Mouse (Mus musculus) urinary bladder, adult 18-20 months (tissue): ENCODE results near the gene Vmn1r3.
A peak's percentile ranks its signal among the peaks of the same experiment; 100 is the strongest.
"Not testable (repeated sequence)": the region's sequence is repeated elsewhere in the genome, so short reads cannot be mapped to it uniquely, and the experiment has no call there.

Source experiments
- DNase-seq, 2 experiments: peaks; one replicate each; pipeline ENCODE4 v3.0.0; 2022; ENCODE audit warnings: low spot score in 2 of 2, mixed read lengths in 2 of 2

Gene Vmn1r3

DNA sequence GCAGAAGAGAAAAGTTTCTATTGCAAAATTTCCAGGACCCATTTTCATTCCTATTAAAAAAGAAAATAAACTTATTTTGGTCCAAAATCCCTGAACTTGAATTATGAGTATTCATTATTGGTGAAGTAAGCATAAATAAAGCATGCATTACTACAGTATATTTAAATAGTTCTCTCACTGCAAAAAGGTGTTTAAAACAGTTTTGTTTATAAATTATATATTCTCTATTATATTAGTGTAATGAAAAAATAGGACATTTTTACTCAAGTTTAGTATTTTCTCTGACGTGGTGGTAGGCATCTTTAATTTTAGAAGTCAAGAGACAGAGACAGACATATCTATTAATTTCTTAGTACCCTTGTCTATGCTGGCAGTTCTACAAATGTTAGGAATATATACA lies at the start of gene Vmn1r3:
Gene Vmn1r3, minus strand, starts transcription at position 101 of the 400 bp plus-strand sequence.
- DNase-seq: not testable (repeated sequence)

DNA sequence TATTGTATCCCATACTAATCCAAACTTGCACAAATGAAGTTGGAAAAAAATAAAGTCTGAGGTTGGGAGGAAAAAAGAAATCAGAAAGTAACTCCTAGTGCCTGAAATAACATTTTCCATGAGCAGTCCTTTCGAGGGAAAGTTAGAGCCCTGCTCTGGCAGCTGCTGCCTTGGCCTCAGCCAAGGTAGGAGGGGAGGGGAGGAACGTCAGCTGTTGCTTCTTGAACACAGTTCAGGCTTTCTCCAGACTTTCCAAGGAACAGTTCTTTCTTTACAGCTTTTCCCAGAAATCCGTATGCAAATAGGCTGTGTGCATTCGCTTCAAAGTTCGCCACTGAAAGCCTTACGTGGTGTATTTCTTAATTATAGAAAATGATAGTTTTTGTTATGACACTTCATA lies 46.9 kb upstream of the Vmn1r3 start:
- DNase-seq: peak in 1 of 2 experiments; percentile 73

DNA sequence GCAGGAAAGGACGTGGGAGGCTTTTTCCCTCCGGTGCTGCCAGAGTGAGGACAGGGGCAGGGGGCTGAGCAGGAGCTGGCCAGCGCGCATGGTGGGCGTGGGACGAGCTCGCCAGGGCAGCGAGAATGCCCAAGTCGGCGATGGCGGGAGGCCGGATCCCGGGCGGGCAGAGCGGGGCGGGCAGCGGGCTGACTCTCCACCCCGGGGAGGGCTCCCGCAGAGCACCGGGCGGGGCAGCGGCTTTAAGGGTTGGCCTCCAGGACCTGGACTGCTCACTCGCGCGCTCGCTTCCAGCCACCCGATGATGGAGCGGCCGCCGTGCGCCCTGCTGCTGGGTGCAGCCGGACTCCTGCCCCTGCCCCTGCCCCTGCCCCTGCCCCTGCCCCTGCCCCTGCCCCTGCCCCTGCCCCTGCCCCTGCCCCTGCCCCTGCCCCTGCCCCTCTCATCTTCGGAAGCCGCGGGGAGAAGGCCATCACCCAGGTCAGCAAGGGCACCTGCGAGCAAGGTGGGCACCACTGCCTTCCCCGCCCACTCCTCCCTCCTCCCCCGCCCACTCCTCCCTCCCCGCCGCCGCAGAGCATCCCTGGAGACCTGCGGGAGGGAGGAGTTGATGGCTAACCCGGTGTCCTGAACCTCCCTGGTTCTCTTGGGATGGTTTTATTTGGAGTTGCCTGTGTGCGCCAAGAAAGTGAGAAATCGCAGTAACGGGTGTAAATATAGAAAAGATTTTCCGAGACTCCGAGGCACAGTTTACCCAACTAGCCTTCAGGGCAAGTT lies 45.9 kb upstream of the Vmn1r3 start:
- DNase-seq: peak; percentile 15 to 45

DNA sequence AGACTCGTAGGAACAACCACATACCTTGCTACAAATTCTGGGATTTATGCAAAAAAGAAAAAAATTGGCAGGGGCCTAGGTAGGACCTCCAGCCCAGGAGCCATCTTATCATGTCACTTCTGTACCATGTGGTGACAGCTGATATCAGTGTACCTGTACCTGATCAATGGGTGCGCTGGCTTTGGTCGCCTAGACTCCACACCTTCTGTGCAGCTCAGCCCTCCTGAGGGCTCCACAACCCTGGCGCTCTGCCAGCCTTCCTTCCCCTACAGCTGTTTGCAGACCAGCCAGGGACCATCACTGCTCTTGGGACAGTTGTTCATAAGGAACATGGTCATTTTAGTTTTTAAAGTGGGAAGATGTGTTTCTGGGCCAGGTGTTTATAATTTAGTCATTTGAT lies 44.4 kb upstream of the Vmn1r3 start:
- DNase-seq: no peak

DNA sequence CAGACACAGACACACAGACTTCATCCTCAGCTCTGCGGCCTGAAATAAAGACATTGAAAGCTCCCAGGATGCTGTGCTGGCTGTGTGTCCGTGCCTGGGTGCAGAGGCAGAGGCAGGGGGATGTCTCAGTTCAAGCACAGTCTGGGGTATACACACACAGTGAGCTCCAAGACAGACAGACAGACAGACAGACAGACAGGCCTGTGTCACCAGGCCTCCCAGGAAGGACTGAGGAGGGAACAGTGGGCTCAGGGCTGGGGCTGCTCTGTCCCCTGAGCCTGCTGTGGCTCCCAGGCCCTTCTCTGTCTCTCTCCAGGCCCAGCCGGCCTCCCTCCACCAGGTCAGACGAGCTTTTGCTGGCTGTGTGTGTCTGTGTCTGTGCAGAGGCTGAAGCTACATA lies 43.3 kb upstream of the Vmn1r3 start:
- no peak for DNase-seq

DNA sequence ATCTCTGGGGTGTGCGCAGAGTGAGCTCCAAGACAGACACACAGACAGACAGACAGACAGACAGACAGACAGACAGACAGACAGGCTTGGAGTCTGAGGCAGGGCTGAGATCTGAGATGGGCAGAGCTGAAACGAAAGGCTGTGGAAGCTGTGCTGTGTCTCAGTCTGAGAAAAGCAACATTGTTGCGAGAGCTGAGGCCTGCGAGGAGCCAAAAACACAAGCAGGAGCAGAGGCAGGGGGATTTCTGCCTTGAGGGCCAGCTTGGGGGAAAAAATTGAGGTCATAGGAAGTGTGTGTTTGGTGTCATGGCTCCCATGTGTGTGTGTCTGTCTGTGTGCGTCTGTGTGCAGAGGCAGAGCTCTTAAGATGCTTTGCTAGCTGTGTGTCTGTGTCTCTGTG lies 42.6 kb upstream of the Vmn1r3 start:
- DNase-seq: no peak

DNA sequence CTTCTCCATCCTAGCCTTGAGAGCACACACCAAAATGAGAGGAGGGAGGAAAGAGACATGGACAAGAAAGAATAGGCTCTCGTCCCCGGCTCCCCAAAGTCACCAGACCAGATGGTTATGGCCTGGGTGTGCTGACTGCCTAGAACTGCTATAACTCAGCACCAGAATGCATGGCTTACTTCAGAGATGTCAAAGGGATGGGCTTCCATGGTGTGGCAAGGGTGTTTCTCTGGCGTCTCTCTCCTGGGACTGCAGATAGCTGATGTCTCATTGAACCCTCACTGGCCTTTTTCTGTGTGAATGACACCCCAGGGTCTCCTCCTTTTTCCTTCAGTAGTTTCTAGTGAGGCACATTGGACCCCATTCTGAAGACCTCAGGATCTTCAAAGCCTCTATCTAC lies 41.3 kb upstream of the Vmn1r3 start:
- no peak for DNase-seq

DNA sequence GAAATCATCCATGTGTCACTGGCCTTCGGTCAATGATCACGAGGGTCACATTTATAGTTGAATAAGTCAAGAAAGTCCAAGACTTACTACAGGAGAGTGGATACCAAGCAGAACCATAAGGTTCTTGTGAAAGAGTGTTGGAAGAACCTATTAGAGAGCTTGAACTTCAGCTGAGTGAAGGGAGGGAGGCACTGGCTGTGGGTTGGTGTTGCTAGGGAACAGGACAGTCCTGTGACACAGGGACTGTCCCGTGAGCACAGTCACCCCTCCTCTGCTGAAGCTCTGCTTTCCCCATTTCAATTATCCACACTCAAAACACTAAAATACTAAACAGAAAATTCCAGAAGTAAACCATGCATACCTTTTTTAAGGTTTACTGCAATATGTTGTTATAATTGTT lies 40.3 kb upstream of the Vmn1r3 start:
- DNase-seq: not testable (repeated sequence)

DNA sequence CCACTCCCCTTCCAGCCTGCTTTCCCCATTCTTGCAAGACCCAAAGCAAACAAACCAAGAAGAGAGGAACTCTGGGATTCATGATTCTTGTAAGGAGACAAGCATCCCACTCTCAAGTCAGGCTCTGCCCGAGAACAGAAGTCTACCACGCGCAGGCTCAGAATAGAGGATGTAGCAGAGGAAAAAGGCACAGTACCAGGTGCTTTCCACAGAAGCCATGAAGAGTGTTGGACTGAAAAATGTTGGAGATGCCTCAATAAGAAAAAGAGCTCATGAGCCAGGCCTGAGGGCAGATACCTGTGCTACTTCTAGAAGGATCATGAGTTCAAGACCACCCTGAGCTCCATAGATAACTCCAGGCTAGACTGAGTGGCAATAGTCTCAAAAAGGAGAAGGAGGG lies 39.7 kb upstream of the Vmn1r3 start:
- DNase-seq: not testable (repeated sequence)

DNA sequence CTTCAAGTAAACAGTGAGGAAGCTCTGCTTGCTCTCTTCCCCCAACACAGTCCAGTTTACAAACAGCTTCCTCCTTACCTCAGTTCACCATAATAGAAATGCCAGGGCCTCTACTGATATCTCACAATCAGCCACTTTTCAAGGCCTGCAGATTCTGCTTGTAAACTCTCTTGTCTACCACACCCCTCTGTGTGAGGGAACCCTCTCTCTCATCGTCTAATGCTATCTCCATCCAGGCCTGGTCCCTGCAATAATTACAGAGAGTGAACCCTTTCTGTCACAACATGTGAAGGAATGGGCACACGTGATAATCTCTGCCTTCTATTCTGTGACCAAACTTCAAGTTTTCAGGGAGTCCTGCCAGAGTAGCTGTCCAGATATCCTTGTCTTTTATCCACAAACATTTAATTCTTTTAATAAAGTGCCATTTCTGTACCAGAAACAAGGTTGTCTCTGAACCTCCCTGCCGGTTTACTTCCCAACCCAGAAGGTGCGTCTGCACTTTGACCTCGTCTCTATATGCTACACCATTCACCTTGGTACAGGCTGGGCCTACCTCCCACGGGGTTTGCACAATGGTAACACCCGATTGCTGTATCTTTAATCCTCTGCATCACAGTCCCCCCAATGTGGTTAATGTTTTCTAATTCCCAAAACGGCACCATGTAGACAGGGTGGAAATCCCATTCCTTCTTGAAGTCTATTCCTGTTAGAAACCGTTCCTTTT lies 38.5 kb upstream of the Vmn1r3 start:
- not testable (repeated sequence) for DNase-seq

DNA sequence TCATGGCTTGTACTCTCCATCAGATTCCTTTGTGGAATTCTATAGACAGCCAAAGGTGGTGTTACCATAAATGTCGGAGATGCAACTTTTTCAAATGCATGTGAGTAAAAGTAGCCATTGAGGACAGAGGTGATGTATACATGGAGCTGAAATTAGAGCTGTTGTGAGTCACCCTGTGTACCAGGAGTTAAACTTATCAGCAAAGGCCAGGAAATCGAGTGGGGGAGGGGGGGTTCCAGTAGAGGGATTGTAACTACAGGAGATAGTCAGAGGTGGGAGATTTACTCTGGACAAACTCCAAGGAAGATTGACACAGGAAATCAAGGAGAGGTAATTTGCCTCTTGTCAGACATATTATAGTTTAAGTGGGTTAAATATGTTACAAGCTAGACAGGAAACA lies 31.2 kb upstream of the Vmn1r3 start:
- not testable (repeated sequence) for DNase-seq

DNA sequence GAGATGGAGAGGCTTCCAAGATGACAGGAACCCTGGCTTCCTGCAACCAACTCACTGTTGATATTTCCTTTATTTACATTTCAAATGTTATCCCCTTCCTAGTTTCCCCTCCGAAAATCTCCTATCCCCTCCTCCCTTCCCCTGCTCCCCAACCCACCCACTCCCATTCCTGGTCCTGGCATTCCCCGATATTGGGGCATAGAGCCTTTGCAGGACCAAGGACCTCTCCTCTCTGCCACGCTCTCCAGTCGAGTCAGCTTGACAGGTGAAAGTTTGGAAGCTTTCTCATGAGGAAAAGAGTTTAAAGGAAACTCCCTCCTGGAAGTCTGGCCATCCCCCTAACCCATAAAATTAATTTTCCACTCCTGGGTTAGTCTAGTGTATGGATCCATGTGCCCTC lies 28.2 kb upstream of the Vmn1r3 start:
- not testable (repeated sequence) for DNase-seq

DNA sequence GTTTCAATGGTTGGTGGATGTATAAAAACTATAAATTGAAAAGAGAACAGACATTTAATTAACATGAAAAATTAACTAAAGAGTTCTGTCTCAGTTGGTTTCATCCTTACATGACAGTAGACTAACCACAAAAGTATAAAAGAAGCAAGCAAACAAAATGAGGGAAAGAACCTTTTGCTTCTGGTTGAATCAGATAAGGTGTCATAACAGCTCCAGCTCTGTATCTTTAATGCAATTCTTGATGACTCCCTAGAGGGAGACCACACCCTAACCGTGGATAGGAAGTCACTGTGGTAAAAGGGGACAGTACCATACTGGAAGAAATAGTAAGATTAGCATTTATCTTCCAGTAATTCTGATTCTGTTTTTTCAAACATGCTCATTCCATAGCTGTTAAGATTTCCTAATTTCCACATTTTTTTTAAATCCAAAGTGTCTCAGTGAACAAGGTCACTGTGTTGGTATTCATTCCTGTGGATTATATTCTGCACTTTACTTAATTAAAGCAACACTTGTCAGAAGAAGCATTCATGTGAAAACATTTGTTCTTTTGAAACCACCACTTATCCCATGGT lies 24.6 kb upstream of the Vmn1r3 start:
- DNase-seq: not testable (repeated sequence)

DNA sequence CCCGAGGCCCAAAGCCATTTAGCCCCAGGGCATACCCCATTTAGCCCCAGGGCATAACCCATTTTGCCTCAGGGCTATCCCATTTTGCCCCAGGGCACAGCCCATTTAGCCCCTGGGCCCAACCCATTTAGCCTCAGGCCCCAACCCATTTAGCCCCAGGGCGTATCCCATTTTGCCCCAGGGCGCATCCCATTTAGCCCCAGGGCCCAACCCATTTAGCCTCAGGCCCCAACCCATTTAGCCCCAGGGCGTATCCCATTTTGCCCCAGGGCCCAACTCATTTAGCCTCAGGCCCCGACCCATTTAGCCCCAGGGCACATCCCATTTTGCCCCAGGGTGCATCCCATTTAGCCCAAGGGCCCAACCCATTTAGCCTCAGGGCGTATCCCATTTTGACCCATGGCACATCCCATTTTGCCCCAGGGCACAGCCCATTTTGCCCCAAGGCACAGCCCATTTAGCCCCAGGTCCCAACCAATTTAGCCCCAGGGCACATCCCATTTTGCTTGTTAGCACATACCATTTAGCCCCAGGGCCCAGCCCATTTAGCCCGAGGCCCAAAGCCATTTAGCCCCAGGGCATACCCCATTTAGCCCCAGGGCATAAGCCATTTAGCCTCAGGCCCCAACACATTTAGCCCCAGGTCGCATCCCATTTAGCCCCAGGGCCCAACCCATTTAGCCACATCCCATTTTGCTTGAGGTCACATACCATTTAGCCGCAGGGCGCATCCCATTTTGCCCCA lies 8.2 kb downstream of the Vmn1r3 start:
- DNase-seq: not testable (repeated sequence)

DNA sequence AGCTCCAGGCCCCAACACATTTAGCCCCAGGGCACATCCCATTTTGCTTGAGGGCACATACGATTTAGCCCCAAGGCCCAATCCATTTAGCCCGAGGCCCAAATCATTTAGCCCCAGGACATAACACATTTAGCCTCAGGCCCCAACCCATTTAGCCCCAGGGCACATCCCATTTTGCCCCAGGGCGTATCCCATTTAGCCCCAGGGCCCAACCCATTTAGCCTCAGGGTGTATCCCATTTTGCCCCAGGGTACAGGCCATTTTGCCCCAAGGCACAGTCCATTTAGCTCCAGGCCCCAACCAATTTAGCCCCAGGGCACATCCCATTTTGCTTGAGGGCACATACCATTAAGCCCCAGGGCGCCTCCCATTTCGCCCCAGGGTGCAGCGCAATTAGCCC lies 9.0 kb downstream of the Vmn1r3 start:
- DNase-seq: not testable (repeated sequence)

DNA sequence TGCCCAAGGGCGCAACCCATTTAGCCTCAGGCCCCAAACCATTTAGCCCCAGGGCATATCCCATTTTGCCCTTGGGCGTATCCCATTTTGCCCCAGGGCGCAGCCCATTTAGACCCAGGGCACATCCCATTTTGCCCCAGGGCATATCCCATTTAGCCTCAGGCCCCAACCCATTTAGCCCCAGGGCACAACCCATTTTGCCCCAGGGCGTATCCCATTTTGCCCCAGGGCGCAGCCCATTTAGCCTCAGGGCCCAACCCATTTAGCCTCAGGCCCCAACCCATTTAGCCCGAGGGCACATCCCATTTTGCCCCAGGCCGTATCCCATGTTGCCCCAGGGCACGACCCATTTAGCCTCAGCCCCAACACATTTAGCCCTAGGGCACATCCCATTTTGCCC lies 9.4 kb downstream of the Vmn1r3 start:
- not testable (repeated sequence) for DNase-seq

DNA sequence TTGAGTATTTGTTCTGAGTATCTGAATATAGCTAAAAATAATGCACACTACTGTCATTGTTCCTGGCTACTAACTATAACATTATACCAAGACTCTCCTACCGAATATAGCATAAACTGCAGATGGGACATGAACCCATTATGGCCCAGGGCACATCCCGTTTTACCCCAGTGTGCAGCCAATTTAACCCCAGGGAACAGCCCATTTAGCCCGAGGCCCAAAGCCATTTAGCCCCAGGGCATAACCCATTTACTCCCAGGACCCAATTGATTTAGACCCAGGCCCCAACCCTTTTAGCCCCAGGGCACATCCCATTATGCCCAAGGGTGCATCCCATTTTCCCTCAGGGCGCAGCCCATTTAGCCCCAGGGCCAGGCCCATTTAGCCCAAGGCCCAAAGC lies 10.6 kb downstream of the Vmn1r3 start:
- DNase-seq: not testable (repeated sequence)

DNA sequence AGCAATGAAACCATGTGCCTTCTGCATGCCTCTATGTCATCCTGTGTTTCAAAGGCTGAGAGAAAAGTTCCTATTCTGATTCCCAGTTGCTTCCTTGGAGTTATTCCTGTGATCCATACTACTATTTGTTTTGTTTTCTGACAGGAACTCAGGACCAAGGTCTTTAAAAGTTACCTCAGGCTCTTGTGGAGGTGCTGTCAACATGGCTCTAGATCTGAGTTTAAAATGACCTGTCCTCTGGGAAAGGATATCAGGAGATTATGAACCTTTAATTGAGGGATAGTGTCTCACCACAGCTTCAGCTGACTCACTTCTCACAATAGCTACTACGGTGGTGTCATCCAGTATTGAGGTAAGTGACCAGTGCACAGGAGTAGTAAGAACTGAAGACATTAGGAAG lies 18.1 kb downstream of the Vmn1r3 start, which contains the start of gene Vmn1r2:
Gene Vmn1r2, plus strand, starts transcription at position 301 of the 400 bp plus-strand sequence.
- DNase-seq: not testable (repeated sequence)

DNA sequence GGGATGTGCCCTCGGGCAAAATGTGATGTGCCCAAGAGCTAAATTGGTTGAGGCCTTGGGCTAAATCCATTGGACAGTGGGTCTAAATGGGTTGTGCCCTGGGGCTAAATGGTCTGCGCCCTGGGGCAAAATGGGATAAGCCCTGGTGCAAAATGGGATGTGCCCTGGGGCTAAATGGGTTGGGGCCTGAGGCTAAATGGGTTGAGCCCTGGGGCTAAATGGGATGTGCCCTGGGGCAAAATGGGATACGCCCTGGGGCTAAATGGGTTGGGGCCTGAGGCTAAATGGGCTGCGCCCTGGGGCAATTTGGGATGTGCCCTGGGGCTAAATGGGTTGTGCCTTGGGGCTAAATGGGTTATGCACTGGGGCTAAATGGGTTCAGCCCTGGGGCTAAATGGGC lies 20.1 kb downstream of the Vmn1r3 start:
- DNase-seq: no peak

DNA sequence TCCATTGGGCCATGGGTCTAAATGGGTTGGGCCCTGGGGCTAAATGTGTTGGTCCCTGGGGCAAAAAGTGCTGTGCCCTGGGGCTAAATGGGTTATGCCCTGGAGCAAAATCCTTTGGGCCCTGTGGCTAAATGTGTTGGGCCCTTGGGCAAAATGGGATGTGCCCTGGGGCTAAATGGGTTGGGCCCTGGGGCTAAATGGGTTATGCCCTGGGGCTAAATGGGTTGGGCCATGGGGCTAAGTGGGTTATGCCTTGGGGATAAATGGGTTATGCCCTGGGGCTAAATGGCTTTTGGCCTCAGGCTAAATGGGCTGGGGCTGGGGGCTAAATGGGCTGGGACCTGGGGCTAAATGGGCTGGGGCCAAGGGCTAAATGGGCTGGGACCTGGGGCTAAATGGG lies 20.7 kb downstream of the Vmn1r3 start:
- not testable (repeated sequence) for DNase-seq

DNA sequence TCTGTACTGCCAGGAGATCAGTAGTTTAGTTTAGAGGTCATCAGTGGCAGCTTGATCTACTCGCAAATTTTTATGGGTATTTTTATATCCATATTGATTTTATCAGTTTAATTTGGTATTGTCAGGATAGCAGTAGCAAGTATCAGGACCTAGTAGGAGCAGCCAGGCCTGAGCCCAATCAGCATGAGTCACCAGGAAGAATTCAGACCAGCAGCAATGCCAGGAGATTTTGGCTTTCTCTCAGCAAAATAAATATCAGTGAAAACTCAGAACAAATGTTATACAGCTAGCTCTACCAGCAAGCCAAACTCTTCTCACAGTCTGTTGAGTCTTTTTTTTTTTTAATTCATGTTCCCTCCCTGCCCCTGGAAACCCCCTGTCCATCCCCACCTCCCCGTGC lies 31.8 kb downstream of the Vmn1r3 start:
- DNase-seq: not testable (repeated sequence)

DNA sequence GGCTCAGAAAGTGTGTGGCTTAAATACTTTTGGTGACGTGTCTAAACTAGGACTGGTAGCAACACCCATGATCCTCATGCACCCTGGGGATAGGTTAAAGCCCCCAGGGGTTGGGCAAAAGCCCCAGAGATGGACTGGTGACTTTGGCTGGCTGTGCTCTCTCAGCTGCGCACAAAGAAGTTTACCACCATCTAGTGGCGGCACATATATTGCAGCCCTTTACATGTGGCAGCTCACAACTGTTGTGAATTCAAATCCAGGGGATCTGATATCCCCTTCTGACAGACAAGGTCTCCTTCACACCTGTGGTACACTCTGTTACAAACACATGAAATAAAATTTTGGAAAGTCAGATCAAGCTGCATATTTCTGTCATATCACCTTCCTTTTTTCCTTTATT lies 37.2 kb downstream of the Vmn1r3 start:
- not testable (repeated sequence) for DNase-seq
